Mouse (Mus musculus): ENCODE results near the gene Rab3c.

Rab3c gene

GRCm38 (mm10) chr13:110023031-110023430 lies 257.8 kb downstream of the Rab3c start:
- DNase-seq (ENCODE audit: low spot score in 2 of 2): no peak

GRCm38 (mm10) chr13:110019774-110020173 lies 261.0 kb downstream of the Rab3c start:
- DNase-seq (ENCODE audit: low spot score in 2 of 2): no peak

GRCm38 (mm10) chr13:110018941-110019743 lies 261.7 kb downstream of the Rab3c start:
- no peak for DNase-seq (ENCODE audit: low spot score in 2 of 2)

GRCm38 (mm10) chr13:110018431-110018901 lies 262.3 kb downstream of the Rab3c start:
- DNase-seq (ENCODE audit: low spot score in 2 of 2): peak; percentile 74 to 79

GRCm38 (mm10) chr13:110012029-110012428 lies 268.8 kb downstream of the Rab3c start:
- DNase-seq (ENCODE audit: low spot score in 2 of 2): no peak

- DNase-seq (ENCODE audit: low spot score in 2 of 2): peak; percentile 21 to 41
Measured at GRCm38 (mm10) chr13:110010876-110011275, 269.9 kb downstream of the Rab3c start.

GRCm38 (mm10) chr13:110008539-110008938 lies 272.3 kb downstream of the Rab3c start:
- DNase-seq (ENCODE audit: low spot score in 2 of 2): peak in 1 of 2 experiments; percentile 37

- no peak for DNase-seq (ENCODE audit: low spot score in 2 of 2)
Measured at GRCm38 (mm10) chr13:110006106-110006781, 274.6 kb downstream of the Rab3c start.

All from right cerebral cortex, postnatal 36 days (tissue).